Comparison of ENCODE assay signal across 11 mouse cellular contexts in genomic region chr7:40575971-40576370, GRCm38 (mm10).
"Had no signal": no experiment of that assay in that cellular context is flagged by ENCODE, and none has a peak within 500 bp of the region (broad histone marks: within the 10 kb centered on the region; RNA-seq: fewer than 3 reads in every experiment).

No protein-coding gene starts in this region.

- DNase-seq: liver, postnatal 0 days; lung, adult 2 months; lung, postnatal 14 days; lung, postnatal 36 days; right cerebral cortex, postnatal 14 days; thymus, adult 18-20 months; thymus, postnatal 14 days; thymus, postnatal 36 days had no signal

- ATAC-seq: liver, postnatal 0 days; lung, postnatal 0 days; midbrain, embryonic 13.5 days; midbrain, embryonic 15.5 days had no signal
